Mouse (Mus musculus) MEL (cell line): Measurements from ENCODE around the gene Elp5.

Source experiments
- CHD2 ChIP-seq: IDR thresholded peaks from 2 replicates; pipeline ENCODE4 v1.6.1; 2011; ENCODE audit warnings: low read length, improper control_type of control experiment
- CTCF ChIP-seq, 3 experiments: IDR thresholded peaks in 2 of 3; conservative IDR thresholded peaks in 1 of 3; 2 replicates each; pipeline ENCODE4 v1.5.1; 2011 to 2012; ENCODE audit warnings: low read length in 3 of 3, low read depth in 2 of 3, mild to moderate bottlenecking in 2 of 3, improper control_type of control experiment in 1 of 3, inconsistent platforms in 1 of 3, mixed read lengths in 1 of 3, moderate library complexity in 1 of 3; ENCODE audit not compliant: control insufficient read depth in 1 of 3, insufficient read depth in 1 of 3, poor library complexity in 1 of 3, severe bottlenecking in 1 of 3
- GATA1 ChIP-seq: IDR thresholded peaks from 2 replicates; pipeline ENCODE4 v1.6.1; 2011; ENCODE audit warnings: low read depth, low read length, improper control_type of control experiment
- TCF12 ChIP-seq: IDR thresholded peaks from 2 replicates; pipeline ENCODE4 v1.6.1; 2014; ENCODE audit warnings: low read depth, mild to moderate bottlenecking, inconsistent platforms, low read length, improper control_type of control experiment, moderate library complexity
- USF1 ChIP-seq: IDR thresholded peaks from 2 replicates; pipeline ENCODE4 v1.6.1; 2014; ENCODE audit warnings: low read depth, mild to moderate bottlenecking, inconsistent platforms, low read length, improper control_type of control experiment, moderate library complexity

DNA sequence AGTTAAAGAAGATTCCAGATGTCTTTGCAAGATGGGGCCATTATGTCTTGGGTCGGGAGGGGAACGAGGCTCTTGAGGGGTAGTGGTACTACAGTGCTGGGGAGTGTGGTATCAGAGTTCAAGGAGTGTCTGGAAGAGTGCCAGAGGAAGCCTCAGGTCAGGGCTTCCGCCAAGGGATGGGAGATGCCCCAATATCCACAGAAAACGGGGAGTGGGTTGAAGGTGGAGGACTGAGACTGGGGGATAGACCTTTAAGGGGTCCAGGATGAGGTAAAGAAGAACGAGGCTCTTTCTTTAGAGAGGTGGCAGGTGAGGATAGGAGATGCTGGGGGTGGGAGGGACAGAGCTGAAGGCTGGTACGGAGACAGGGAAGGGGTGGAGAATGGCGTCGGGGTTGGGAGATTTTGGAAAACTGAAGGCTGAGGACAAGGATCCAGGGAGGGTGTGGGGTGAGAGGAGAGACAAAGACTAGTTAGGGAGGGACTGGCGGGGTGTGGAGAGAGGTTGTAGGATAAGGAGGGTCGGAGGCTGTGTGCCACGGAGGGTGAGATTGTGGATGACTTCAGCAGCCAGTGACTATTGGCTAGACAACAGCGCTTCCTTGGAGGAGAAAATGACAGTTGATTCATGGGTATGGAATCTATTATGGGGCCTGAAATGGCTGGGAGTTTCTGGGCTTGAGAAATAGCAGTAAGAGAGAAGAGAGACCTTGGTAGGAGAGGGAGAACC, 46.2 kb upstream of the Elp5 start:
- no peak for TF ChIP-seq CTCF (IDR thresholded peaks at IDR 0.05 in 2 of 3, conservative IDR thresholded peaks at IDR 0.05 in 1 of 3; ENCODE audit: control insufficient read depth in 1 of 3, insufficient read depth in 1 of 3, low read depth in 2 of 3, low read length in 3 of 3, poor library complexity in 1 of 3, severe bottlenecking in 1 of 3)
- no peak for TF ChIP-seq TCF12
- TF ChIP-seq USF1: no peak
- no peak for TF ChIP-seq GATA1
- no peak for TF ChIP-seq CHD2
